9 mouse cellular contexts compared by ENCODE assay signal in genomic region chr5:148741267-148742004, GRCm38 (mm10).
A peak's percentile ranks its signal among the peaks of the same experiment; 100 is the strongest.
DNase-seq lines count a peak whose midpoint lies in the region; ATAC-seq and TF ChIP-seq lines count a peak whose summit lies in the region.
"Had no signal": no experiment of that assay in that cellular context is flagged by ENCODE, and none has a peak within 500 bp of the region (broad histone marks: within the 10 kb centered on the region; RNA-seq: fewer than 3 reads in every experiment).

No protein-coding gene starts in this region.

- no peak for DNase-seq in testis, postnatal 10 days (ENCODE audit: low spot score)
- peak; percentile 69 for DNase-seq in lung, postnatal 0 days (ENCODE audit: low spot score)
- no peak for DNase-seq in spleen, postnatal 4 days (ENCODE audit: low spot score in 2 of 2)
- no peak for DNase-seq in gastrocnemius, adult 18-20 months (ENCODE audit: low spot score)
- DNase-seq: forebrain, postnatal 0 days; thymus, adult 2 months had no signal

- H3K36me3 ChIP-seq in testis, adult 2 months (ENCODE audit: control insufficient read depth, insufficient read depth, low read length) = no peaks in the 10 kb centered on the region
- H3K36me3 ChIP-seq in lung, postnatal 0 days (ENCODE audit: insufficient read depth, low read length) = no peaks in the 10 kb centered on the region

- no peak for TF ChIP-seq CTCF in testis, adult 2 months (IDR thresholded peaks at IDR 0.05; ENCODE audit: control insufficient read depth, insufficient read depth, insufficient replicate concordance, low read depth, low read length)
- no peak for TF ChIP-seq CTCF in lung, postnatal 0 days (IDR thresholded peaks at IDR 0.05)

- H3K9ac ChIP-seq in lung, postnatal 0 days (replicated peaks; ENCODE audit: low read depth) = no peak overlapping the region
- H3K9ac ChIP-seq: forebrain, postnatal 0 days had no signal

- H3K4me2 ChIP-seq in lung, postnatal 0 days (replicated peaks; ENCODE audit: low read depth, low read length) = peak overlapping the region; percentile 8; the same call in 1 of the 2 replicates

- no peaks in the 10 kb centered on the region for H3K27me3 ChIP-seq in testis, adult 2 months (ENCODE audit: control insufficient read depth, insufficient read depth, low read length)
- H3K27me3 ChIP-seq in lung, postnatal 0 days (replicated peaks; ENCODE audit: insufficient read depth, low read length) = no peaks in the 10 kb centered on the region

- peak; percentile 36; the same call in 1 of the 2 replicates for TF ChIP-seq EP300 in lung, postnatal 0 days (IDR thresholded peaks at IDR 0.05)

- no peak for TF ChIP-seq POLR2A in testis, adult 2 months (IDR thresholded peaks at IDR 0.05; ENCODE audit: control insufficient read depth, low read depth, low read length)

- H3K27ac ChIP-seq in testis, adult 2 months (ENCODE audit: control insufficient read depth, insufficient read depth, low read depth, low read length) = no peak overlapping the region
- peak overlapping the region; percentile 76 for H3K27ac ChIP-seq in lung, postnatal 0 days (ENCODE audit: low read length)

- H3K4me3 ChIP-seq in testis, adult 2 months (ENCODE audit: control insufficient read depth, low read depth, low read length) = peak overlapping the region; percentile 6
- no peak overlapping the region for H3K4me3 ChIP-seq in lung, postnatal 0 days (ENCODE audit: low read depth, low read length)

- H3K4me1 ChIP-seq in testis, adult 2 months (ENCODE audit: control insufficient read depth, insufficient read depth, low read length) = peaks cover 7% of the 10 kb centered on the region
- peaks cover 8% of the 10 kb centered on the region for H3K4me1 ChIP-seq in lung, postnatal 0 days (ENCODE audit: insufficient read depth, low read depth, low read length)

- WGBS in lung, postnatal 0 days = 55% methylated on average over 19 of the region's 19 CpGs

- peak; percentile 36 for ATAC-seq in granulocyte monocyte progenitor cell, adult 5-6 weeks (replicated peaks; ENCODE audit: poor library complexity, severe bottlenecking)
- ATAC-seq in lung, postnatal 0 days = peak; percentile 47
- no peak for ATAC-seq in cerebellum, adult (ENCODE audit: insufficient number of reproducible peaks, low FRiP score, low TSS enrichment)

- no peaks in the 10 kb centered on the region for H3K9me3 ChIP-seq in lung, postnatal 0 days (ENCODE audit: low read length)
